Mouse (Mus musculus) MEL (cell line): ENCODE results near the gene Ifna11. TPM values are rescaled to one million over a fixed set of nuclear protein-coding genes. Genes with fewer than 3 reads are reported as not detected.
"Not testable (repeated sequence)": the region's sequence is repeated elsewhere in the genome, so short reads cannot be mapped to it uniquely, and the experiment has no call there.

Source experiments
- DNase-seq: peaks from one replicate; pipeline ENCODE4 v3.0.0; 2011; ENCODE audit warnings: low read depth, low spot score
- H3K27ac ChIP-seq: 2 replicates; pipeline ENCODE4 v1.5.1; 2012; ENCODE audit warnings: low read depth, mild to moderate bottlenecking, control low read depth, low read length, moderate library complexity; ENCODE audit not compliant: control insufficient read depth
- H3K27me3 ChIP-seq, 2 experiments: fragments of 150-350 bp in 1 of 2; sonication (generic) in 1 of 2; 2 replicates each; pipeline ENCODE4 v1.6.1; 2012; ENCODE audit warnings: low read length in 2 of 2, mild to moderate bottlenecking in 2 of 2, improper control_type of control experiment in 1 of 2, moderate library complexity in 1 of 2; ENCODE audit not compliant: insufficient read depth in 2 of 2, control insufficient read depth in 1 of 2
- H3K36me3 ChIP-seq, 2 experiments: 2 replicates each; pipeline ENCODE4 v1.6.1; 2012 to 2014; ENCODE audit warnings: low read length in 2 of 2, improper control_type of control experiment in 1 of 2, inconsistent platforms in 1 of 2, mild to moderate bottlenecking in 1 of 2; ENCODE audit not compliant: insufficient read depth in 2 of 2, control insufficient read depth in 1 of 2
- H3K4me1 ChIP-seq, 2 experiments: fragments of 150-350 bp in 1 of 2; sonication (generic) in 1 of 2; 2 replicates each; pipeline ENCODE4 v1.6.1; 2012; ENCODE audit warnings: low read length in 2 of 2, improper control_type of control experiment in 1 of 2, mild to moderate bottlenecking in 1 of 2; ENCODE audit not compliant: insufficient read depth in 2 of 2, control insufficient read depth in 1 of 2
- H3K4me3 ChIP-seq, 2 experiments: fragments of 150-350 bp in 1 of 2; sonication (generic) in 1 of 2; 2 replicates each; pipeline ENCODE4 v1.5.1; 2012; ENCODE audit warnings: low read depth in 2 of 2, low read length in 2 of 2, mild to moderate bottlenecking in 2 of 2, moderate library complexity in 2 of 2, control low read depth in 1 of 2, improper control_type of control experiment in 1 of 2; ENCODE audit not compliant: control insufficient read depth in 1 of 2, insufficient read depth in 1 of 2
- H3K79me2 ChIP-seq: 2 replicates; pipeline ENCODE4 v1.6.1; 2012; ENCODE audit warnings: mild to moderate bottlenecking, low read length, moderate library complexity; ENCODE audit not compliant: control insufficient read depth, poor library complexity, insufficient read depth
- H3K9ac ChIP-seq: 2 replicates; pipeline ENCODE4 v1.6.1; 2012; ENCODE audit warnings: low read depth, mild to moderate bottlenecking, control low read depth, low read length, moderate library complexity; ENCODE audit not compliant: control insufficient read depth, poor library complexity, severe bottlenecking
- H3K9me3 ChIP-seq: fragments of 150-350 bp; sonication (generic); replicated peaks from 2 replicates; pipeline ENCODE4 v1.6.1; 2012; ENCODE audit warnings: mild to moderate bottlenecking, low read length, improper control_type of control experiment, moderate library complexity; ENCODE audit not compliant: insufficient read depth
- CHD2 ChIP-seq: IDR thresholded peaks from 2 replicates; pipeline ENCODE4 v1.6.1; 2011; ENCODE audit warnings: low read length, improper control_type of control experiment
- EP300 ChIP-seq, 2 experiments: IDR thresholded peaks; 2 replicates each; pipeline ENCODE4 v1.6.1; 2011; ENCODE audit warnings: improper control_type of control experiment in 2 of 2, low read length in 2 of 2, low read depth in 1 of 2, mild to moderate bottlenecking in 1 of 2
- GABPA ChIP-seq: IDR thresholded peaks from 2 replicates; pipeline ENCODE4 v1.6.1; 2012; ENCODE audit warnings: low read depth, mild to moderate bottlenecking, inconsistent platforms, low read length, improper control_type of control experiment, moderate library complexity
- MAZ ChIP-seq: IDR thresholded peaks from 2 replicates; pipeline ENCODE4 v1.6.1; 2012; ENCODE audit warnings: low read depth, mild to moderate bottlenecking, inconsistent platforms, low read length, improper control_type of control experiment
- MEF2A ChIP-seq: IDR thresholded peaks from 2 replicates; pipeline ENCODE4 v1.6.1; 2014; ENCODE audit warnings: low read depth, mild to moderate bottlenecking, inconsistent platforms, low read length, improper control_type of control experiment; ENCODE audit not compliant: poor library complexity, insufficient replicate concordance, severe bottlenecking; ENCODE audit errors: extremely low read depth
- MXI1 ChIP-seq: IDR thresholded peaks from 2 replicates; pipeline ENCODE4 v1.6.1; 2011; ENCODE audit warnings: mild to moderate bottlenecking, low read depth, low read length, improper control_type of control experiment
- MYC ChIP-seq: IDR thresholded peaks from 2 replicates; pipeline ENCODE4 v1.6.1; 2011; ENCODE audit warnings: low read depth, mild to moderate bottlenecking, low read length, improper control_type of control experiment, moderate library complexity
- NRF1 ChIP-seq: IDR thresholded peaks from 2 replicates; pipeline ENCODE4 v1.6.1; 2014; ENCODE audit warnings: low read depth, mild to moderate bottlenecking, inconsistent platforms, low read length, improper control_type of control experiment, moderate library complexity; ENCODE audit not compliant: poor library complexity, insufficient read depth, severe bottlenecking
- POLR2AphosphoS5 ChIP-seq: IDR thresholded peaks from 2 replicates; pipeline ENCODE4 v1.6.1; 2012; ENCODE audit warnings: low read depth, borderline replicate concordance, mild to moderate bottlenecking, inconsistent platforms, low read length, moderate library complexity, mixed read lengths
- RCOR1 ChIP-seq: IDR thresholded peaks from 2 replicates; pipeline ENCODE4 v1.6.1; 2012; ENCODE audit warnings: low read depth, mild to moderate bottlenecking, inconsistent platforms, low read length, improper control_type of control experiment
- SIN3A ChIP-seq: IDR thresholded peaks from 2 replicates; pipeline ENCODE4 v1.6.1; 2012; ENCODE audit warnings: low read length, improper control_type of control experiment, inconsistent platforms
- SMC3 ChIP-seq: IDR thresholded peaks from 2 replicates; pipeline ENCODE4 v1.6.1; 2011; ENCODE audit warnings: low read depth, low read length, improper control_type of control experiment
- USF2 ChIP-seq, 2 experiments: IDR thresholded peaks; 2 replicates each; pipeline ENCODE4 v1.6.1; 2011 to 2012; ENCODE audit warnings: improper control_type of control experiment in 2 of 2, low read length in 2 of 2, borderline replicate concordance in 1 of 2, inconsistent platforms in 1 of 2, low read depth in 1 of 2, mild to moderate bottlenecking in 1 of 2; ENCODE audit not compliant: insufficient read depth in 1 of 2
- ZNF384 ChIP-seq: IDR thresholded peaks from 2 replicates; pipeline ENCODE4 v1.6.1; 2012; ENCODE audit warnings: low read depth, mild to moderate bottlenecking, inconsistent platforms, low read length, improper control_type of control experiment
- polyA plus RNA-seq, 2 experiments: library from polyadenylated mRNA; stranded (reverse) in 1 of 2; unstranded in 1 of 2; fragments of >175 nt in 1 of 2; fragments of >200 nt in 1 of 2; gene quantifications; 2 replicates each; pipeline versions ENCODE4 v1.2.1 to v1.2.4; 2012; ENCODE audit warnings: low replicate concordance in 2 of 2, low read depth in 1 of 2; ENCODE audit not compliant: insufficient read length in 2 of 2, insufficient read depth in 1 of 2, missing spikeins in 1 of 2
- total RNA-seq: library from RNA; depleted of rRNA; stranded (reverse); fragments of 300-350 nt; gene quantifications from 2 replicates; pipeline ENCODE4 v1.2.3, GENCODE M21; 2012; rRNA removed

Ifna11 gene
- total RNA-seq (not detected in 2 replicates), polyA plus RNA-seq (not detected)

GRCm38 (mm10) chr4:88819659-88820058 lies at the start of gene Ifna11:
Ifna11 (plus strand) TSS chr4:88819959.
- Histone ChIP-seq H3K9ac (no peak within 1 kb of the TSS), H3K4me3 (no peak within 1 kb of the TSS), H3K79me2 (no peaks in the 10 kb centered on the region), H3K27me3 (peaks cover 2 to 17% of the 10 kb centered on the region in 2 experiments; a peak in 3 of 4 replicates), H3K9me3 (no peaks in the 10 kb centered on the region), H3K4me1 (no peaks in the 10 kb centered on the region), H3K27ac (no peak within 1 kb of the TSS), H3K36me3 (no peaks in the 10 kb centered on the region)
- TF ChIP-seq SIN3A, result no peak
- no peak for TF ChIP-seq MEF2A
- TF ChIP-seq MXI1, result no peak
- TF ChIP-seq CHD2, result no peak
- TF ChIP-seq EP300 (IDR thresholded peaks at IDR 0.05; ENCODE audit: low read depth in 1 of 2, low read length in 2 of 2), result no peak
- no peak for TF ChIP-seq NRF1
- no peak for TF ChIP-seq MYC
- no peak for TF ChIP-seq MAZ
- TF ChIP-seq ZNF384, result no peak
- TF ChIP-seq POLR2AphosphoS5, result no peak
- TF ChIP-seq RCOR1, result no peak
- no peak for TF ChIP-seq GABPA
- no peak for TF ChIP-seq USF2 (IDR thresholded peaks at IDR 0.05; ENCODE audit: borderline replicate concordance in 1 of 2, insufficient read depth in 1 of 2, low read depth in 1 of 2, low read length in 2 of 2)
- TF ChIP-seq SMC3, result no peak
- DNase-seq, result no peak

GRCm38 (mm10) chr4:88773534-88773933 lies 46.2 kb upstream of the Ifna11 start, which contains the start of gene Gm13290:
Gm13290 (plus strand) TSS chr4:88773834.
- not testable (repeated sequence) for H3K79me2 ChIP-seq, DNase-seq, H3K9ac ChIP-seq, H3K4me3 ChIP-seq, H3K9me3 ChIP-seq, H3K36me3 ChIP-seq, H3K27ac ChIP-seq, H3K27me3 ChIP-seq, H3K4me1 ChIP-seq

GRCm38 (mm10) chr4:88776622-88777021 lies 43.1 kb upstream of the Ifna11 start, which contains the start of gene Gm13289:
Gm13289 (plus strand) TSS chr4:88776922.
- H3K4me3 ChIP-seq, H3K36me3 ChIP-seq, H3K9ac ChIP-seq, H3K79me2 ChIP-seq, H3K9me3 ChIP-seq, H3K27ac ChIP-seq, DNase-seq, H3K4me1 ChIP-seq, H3K27me3 ChIP-seq: not testable (repeated sequence)

GRCm38 (mm10) chr4:88779550-88779949 lies 40.2 kb upstream of the Ifna11 start, which contains the start of gene Gm13272:
Gm13272 (plus strand) TSS chr4:88779850.
- not testable (repeated sequence) for H3K36me3 ChIP-seq, DNase-seq, H3K4me3 ChIP-seq, H3K9me3 ChIP-seq, H3K27ac ChIP-seq, H3K79me2 ChIP-seq, H3K4me1 ChIP-seq, H3K27me3 ChIP-seq, H3K9ac ChIP-seq

- not testable (repeated sequence) for H3K4me3 ChIP-seq, H3K9me3 ChIP-seq, H3K79me2 ChIP-seq, H3K27ac ChIP-seq, H3K4me1 ChIP-seq, H3K36me3 ChIP-seq, H3K9ac ChIP-seq, DNase-seq, H3K27me3 ChIP-seq
These were observed 39.4 kb upstream of the Ifna11 start for GRCm38 (mm10) chr4:88780320-88780719.
